Mouse (Mus musculus) lung, embryonic 16.5 days (tissue): ENCODE measurements around the gene Rarb. TPM values are rescaled to one million over a fixed set of nuclear protein-coding genes. Genes with fewer than 3 reads are reported as not detected.
A peak's percentile ranks its signal among the peaks of the same experiment; 100 is the strongest.

ENCODE experiments used
- ATAC-seq: fragments of 200-750 bp; cut with Nextera tagmentation; 2 replicates; pipeline ENCODE4 v1.8.0; 2017; ENCODE audit warnings: low read depth, mild to moderate bottlenecking, moderate library complexity
- H3K27ac ChIP-seq: fragments of 300-500 bp; sonication (generic); 2 replicates; pipeline ENCODE4 v1.5.1; 2014; ENCODE audit warnings: mild to moderate bottlenecking, control low read depth, low read length
- H3K27me3 ChIP-seq: fragments of 300-500 bp; sonication (generic); 2 replicates; pipeline ENCODE4 v1.6.1; 2014; ENCODE audit warnings: low read depth, low read length, mixed read lengths; ENCODE audit not compliant: control insufficient read depth, insufficient read depth
- H3K36me3 ChIP-seq: fragments of 300-500 bp; sonication (generic); 2 replicates; pipeline ENCODE4 v1.6.1; 2014; ENCODE audit warnings: low read length; ENCODE audit not compliant: control insufficient read depth, insufficient read depth
- H3K4me1 ChIP-seq: fragments of 300-500 bp; sonication (generic); replicated peaks from 2 replicates; pipeline ENCODE4 v1.6.1; 2014; ENCODE audit warnings: low read length, mixed read lengths; ENCODE audit not compliant: control insufficient read depth, insufficient read depth
- H3K4me2 ChIP-seq: fragments of 300-500 bp; sonication (generic); 2 replicates; pipeline ENCODE4 v1.6.1; 2014; ENCODE audit warnings: low read depth, low read length, control low read depth
- H3K4me3 ChIP-seq: fragments of 300-500 bp; sonication (generic); 2 replicates; pipeline ENCODE4 v1.5.1; 2014; ENCODE audit warnings: mild to moderate bottlenecking, low read length, control low read depth
- H3K9ac ChIP-seq: fragments of 300-500 bp; sonication (generic); 2 replicates; pipeline ENCODE4 v1.6.1; 2014; ENCODE audit warnings: low read length, control low read depth
- H3K9me3 ChIP-seq: fragments of 300-500 bp; sonication (generic); 2 replicates; pipeline ENCODE4 v1.6.1; 2016; ENCODE audit warnings: low read length; ENCODE audit not compliant: control insufficient read depth
- WGBS: fragments of 180-500 bp; shearing (Covaris S2); extraction: QIAGEN DNeasy Blood & Tissue Kit; methylation state at CpG from one replicate; pipeline ENCODE4 v1.1.7; 2014; 5-methylcytosine and 5-hydroxymethylcytosine counted together
- polyA plus RNA-seq: library from polyadenylated mRNA; unstranded; fragments of >200 nt; fragmentation: Nextera tagmentation; extraction: Ambion mirVana; gene quantifications from 2 replicates; pipeline ENCODE4 v1.2.1, GENCODE M21; 2015

Gene Rarb
- polyA plus RNA-seq, 1 experiment from 2014 or later = 10.8 TPM

DNA sequence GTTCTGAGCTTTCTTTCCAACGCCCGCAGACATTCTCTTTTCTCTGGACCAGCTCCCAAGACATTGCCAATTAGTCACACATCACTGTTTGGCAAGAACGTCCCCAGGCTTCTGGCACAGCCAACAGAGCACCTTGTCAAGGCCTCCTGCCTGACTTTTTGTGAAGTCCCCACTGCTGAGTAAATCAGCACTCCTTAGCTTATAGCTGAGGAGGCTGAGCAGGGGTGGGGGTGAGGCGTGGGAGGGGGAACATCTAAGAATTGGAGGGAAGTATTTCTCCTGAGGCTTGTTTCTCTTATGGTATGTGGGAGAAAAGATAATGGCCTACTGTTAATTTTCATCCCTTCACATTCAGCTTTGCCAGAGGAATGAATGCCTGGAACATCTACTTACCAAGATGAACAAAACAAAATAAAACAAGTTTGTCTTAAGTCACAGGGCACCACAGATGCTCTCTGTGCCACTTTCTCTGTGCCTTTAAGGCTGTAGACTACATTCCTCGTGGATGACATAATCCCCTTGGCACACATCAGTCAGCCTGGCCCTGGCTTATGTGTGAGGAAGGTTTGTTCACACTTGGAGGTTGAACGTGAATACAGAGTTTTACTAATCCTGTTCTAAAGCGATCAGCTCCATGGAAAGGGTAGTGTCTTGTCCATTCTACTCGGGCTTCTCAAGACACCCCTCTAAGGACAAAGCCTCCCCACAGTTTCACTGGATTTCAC, 335.1 kb downstream of the Rarb start:
- Histone ChIP-seq H3K27ac (peak overlapping the region; percentile 36), H3K4me3 (no peak overlapping the region), H3K9ac (no peak overlapping the region), H3K36me3 (no peaks in the 10 kb centered on the region), H3K9me3 (no peaks in the 10 kb centered on the region), H3K27me3 (no peaks in the 10 kb centered on the region), H3K4me2 (no peak overlapping the region), H3K4me1 (peaks cover 8% of the 10 kb centered on the region)
- WGBS = 35% methylated on average over 8 of the region's 8 CpGs
- ATAC-seq = peak; percentile 93

DNA sequence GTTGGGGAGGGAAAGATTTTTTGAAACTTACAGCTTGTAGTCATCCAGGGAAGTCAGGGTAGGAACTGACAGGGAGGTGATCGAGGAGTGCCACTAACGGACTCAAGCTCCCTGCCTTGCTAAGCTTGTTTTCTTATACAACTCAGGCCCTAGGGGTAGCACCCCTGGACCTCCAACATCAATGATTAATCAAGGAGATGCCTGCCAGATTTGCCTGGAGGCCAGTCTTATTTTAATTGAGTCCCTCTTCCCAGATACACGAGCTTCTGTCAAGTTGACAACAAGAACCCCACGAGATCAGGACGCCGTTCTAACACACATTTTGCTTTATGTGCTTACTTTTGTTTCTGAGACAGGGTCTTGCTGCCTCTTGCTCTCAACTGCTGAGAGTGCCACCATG, 338.3 kb downstream of the Rarb start:
- no peak for ATAC-seq
- Histone ChIP-seq H3K4me3 (no peak overlapping the region), H3K9me3 (no peaks in the 10 kb centered on the region), H3K27me3 (no peaks in the 10 kb centered on the region), H3K36me3 (no peaks in the 10 kb centered on the region), H3K27ac (no peak overlapping the region), H3K9ac (no peak overlapping the region), H3K4me2 (no peak overlapping the region), H3K4me1 (peaks cover 8% of the 10 kb centered on the region)
- 63% methylated on average over 6 of the region's 6 CpGs for WGBS

DNA sequence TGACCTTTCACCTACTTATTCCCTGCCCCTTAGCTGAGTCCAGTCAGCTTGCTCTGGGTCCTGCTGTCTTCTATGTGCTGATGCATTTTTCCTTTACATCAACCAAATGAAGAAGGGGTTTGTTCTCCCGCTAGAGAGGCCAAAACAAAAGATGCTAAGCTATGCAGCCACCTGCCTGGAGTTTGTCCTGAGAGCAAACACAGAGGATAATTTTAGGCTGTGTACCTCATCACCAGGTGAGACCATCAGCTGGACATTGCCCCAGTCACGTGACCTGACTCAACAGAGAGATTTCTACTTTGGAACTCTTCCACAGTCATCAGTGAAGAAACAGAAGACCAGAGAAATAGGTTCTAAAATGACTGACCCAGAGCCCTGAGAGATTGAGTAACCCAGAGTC, 339.4 kb downstream of the Rarb start:
- no peaks in the 10 kb centered on the region for H3K27me3 ChIP-seq
- WGBS = 85% methylated on average over 2 of the region's 2 CpGs
- peaks cover 8% of the 10 kb centered on the region for H3K4me1 ChIP-seq
- no peaks in the 10 kb centered on the region for H3K36me3 ChIP-seq
- no peak for ATAC-seq
- H3K4me3 ChIP-seq = no peak overlapping the region
- H3K9ac ChIP-seq = no peak overlapping the region
- H3K4me2 ChIP-seq = no peak overlapping the region
- no peak overlapping the region for H3K27ac ChIP-seq
- no peaks in the 10 kb centered on the region for H3K9me3 ChIP-seq

- H3K27me3 ChIP-seq = no peaks in the 10 kb centered on the region
- peaks cover 3% of the 10 kb centered on the region; the same call in 1 of the 2 replicates for H3K4me1 ChIP-seq
- H3K4me2 ChIP-seq = no peak overlapping the region
- WGBS = 97% methylated on average over 1 of the region's 1 CpGs
- H3K27ac ChIP-seq = no peak overlapping the region
- no peak overlapping the region for H3K9ac ChIP-seq
- H3K9me3 ChIP-seq = no peaks in the 10 kb centered on the region
- no peak overlapping the region for H3K4me3 ChIP-seq
- H3K36me3 ChIP-seq = no peaks in the 10 kb centered on the region
- ATAC-seq = no peak
Measured at GRCm38 (mm10) chr14:16478606-16479323, 340.2 kb downstream of the Rarb start.

GRCm38 (mm10) chr14:16448269-16448987, 370.5 kb downstream of the Rarb start:
- Histone ChIP-seq H3K9ac (no peak overlapping the region), H3K4me1 (0 out of 2 replicates have a peak, but pooled peaks cover 2% of the 10 kb centered on the region), H3K36me3 (no peaks in the 10 kb centered on the region), H3K9me3 (no peaks in the 10 kb centered on the region), H3K27me3 (no peaks in the 10 kb centered on the region), H3K4me3 (no peak overlapping the region), H3K27ac (0 out of 2 replicates have a peak overlapping the region, but pooled peaks have one; percentile 4), H3K4me2 (no peak overlapping the region)
- WGBS = 32% methylated on average over 4 of the region's 4 CpGs
- peak; percentile 96 for ATAC-seq

DNA sequence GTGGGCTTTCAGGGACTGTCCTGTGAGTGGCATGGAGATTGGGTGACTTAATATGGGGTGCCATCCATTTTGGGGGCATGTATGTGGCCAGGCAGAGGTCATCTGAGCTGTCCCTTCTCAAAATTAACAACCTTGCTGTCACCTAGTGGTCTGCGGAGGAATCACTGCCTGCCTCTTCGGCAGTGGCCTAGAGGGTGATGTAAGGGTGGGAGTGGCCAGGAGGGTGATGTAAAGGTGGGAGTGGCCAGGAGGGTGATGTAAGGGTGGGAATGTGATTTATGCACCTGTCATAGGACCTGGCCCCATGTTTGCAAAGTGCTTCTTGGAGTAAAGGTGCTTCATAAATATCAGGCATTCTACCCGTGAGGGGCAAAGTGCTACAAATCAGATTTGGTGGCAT, 371.4 kb downstream of the Rarb start:
- WGBS = 35% methylated on average over 3 of the region's 3 CpGs
- H3K27me3 ChIP-seq = no peaks in the 10 kb centered on the region
- peak; percentile 52; the same call in 1 of the 2 replicates for ATAC-seq
- H3K9ac ChIP-seq = no peak overlapping the region
- no peak overlapping the region for H3K27ac ChIP-seq
- no peak overlapping the region for H3K4me3 ChIP-seq
- 0 out of 2 replicates have a peak, but pooled peaks cover 2% of the 10 kb centered on the region for H3K4me1 ChIP-seq
- no peaks in the 10 kb centered on the region for H3K36me3 ChIP-seq
- no peak overlapping the region for H3K4me2 ChIP-seq
- H3K9me3 ChIP-seq = no peaks in the 10 kb centered on the region

GRCm38 (mm10) chr14:16444859-16445258, 374.1 kb downstream of the Rarb start:
- 82% methylated on average over 4 of the region's 4 CpGs for WGBS
- Histone ChIP-seq H3K4me2 (no peak overlapping the region), H3K9ac (no peak overlapping the region), H3K27me3 (no peaks in the 10 kb centered on the region), H3K4me1 (0 out of 2 replicates have a peak, but pooled peaks cover 2% of the 10 kb centered on the region), H3K9me3 (no peaks in the 10 kb centered on the region), H3K36me3 (no peaks in the 10 kb centered on the region), H3K4me3 (no peak overlapping the region), H3K27ac (no peak overlapping the region)
- no peak for ATAC-seq

- Histone ChIP-seq H3K4me3 (no peak overlapping the region), H3K27me3 (no peaks in the 10 kb centered on the region), H3K27ac (no peak overlapping the region), H3K9ac (no peak overlapping the region), H3K4me2 (no peak overlapping the region), H3K9me3 (no peaks in the 10 kb centered on the region), H3K36me3 (peaks cover 3% of the 10 kb centered on the region; the same call in 1 of the 2 replicates), H3K4me1 (no peaks in the 10 kb centered on the region)
- WGBS = 76% methylated on average over 6 of the region's 6 CpGs
- ATAC-seq = no peak
Measured at GRCm38 (mm10) chr14:16439385-16440126, 379.4 kb downstream of the Rarb start.
